Mouse (Mus musculus) C2C12 (cell line): ENCODE measurements around the gene Dennd5a.

Experiments used
- CEBPB ChIP-seq: IDR thresholded peaks from one replicate; pipeline ENCODE4 v1.6.1; 2011; ENCODE audit warnings: low read depth, mild to moderate bottlenecking, control low read depth, moderate library complexity
- CTCF ChIP-seq: IDR thresholded peaks from one replicate; pipeline ENCODE4 v1.5.1; 2011; ENCODE audit not compliant: control insufficient read depth, insufficient read depth, insufficient read length
- MAX ChIP-seq: IDR thresholded peaks from one replicate; pipeline ENCODE4 v1.6.1; 2011; ENCODE audit warnings: mild to moderate bottlenecking, control low read depth
- MYOG ChIP-seq: IDR thresholded peaks from one replicate; pipeline ENCODE4 v1.6.1; 2011; ENCODE audit not compliant: control insufficient read depth, insufficient read length; ENCODE audit errors: extremely low read depth
- USF1 ChIP-seq: IDR thresholded peaks from one replicate; pipeline ENCODE4 v1.6.1; 2011; ENCODE audit warnings: low read depth, mild to moderate bottlenecking, control low read depth, moderate library complexity

GRCm38 (mm10) chr7:109957996-109958789, 2.1 kb downstream of the Dennd5a start:
- no peak for TF ChIP-seq CTCF
- TF ChIP-seq MAX: no peak
- TF ChIP-seq USF1: no peak
- TF ChIP-seq MYOG: no peak
- no peak for TF ChIP-seq CEBPB
